Mouse (Mus musculus) regulatory T cell (primary cell): ENCODE results near the gene Gm20696.

Source experiments
- in situ Hi-C: fragments of 300-600 bp; cut with MboI, MseI; formaldehyde crosslinking; loops from one replicate; pipeline ENCODE4 v1.15.1; 2025; ENCODE audit warnings: high pct_unique_total_duplicates

Gene Gm20696

DNA sequence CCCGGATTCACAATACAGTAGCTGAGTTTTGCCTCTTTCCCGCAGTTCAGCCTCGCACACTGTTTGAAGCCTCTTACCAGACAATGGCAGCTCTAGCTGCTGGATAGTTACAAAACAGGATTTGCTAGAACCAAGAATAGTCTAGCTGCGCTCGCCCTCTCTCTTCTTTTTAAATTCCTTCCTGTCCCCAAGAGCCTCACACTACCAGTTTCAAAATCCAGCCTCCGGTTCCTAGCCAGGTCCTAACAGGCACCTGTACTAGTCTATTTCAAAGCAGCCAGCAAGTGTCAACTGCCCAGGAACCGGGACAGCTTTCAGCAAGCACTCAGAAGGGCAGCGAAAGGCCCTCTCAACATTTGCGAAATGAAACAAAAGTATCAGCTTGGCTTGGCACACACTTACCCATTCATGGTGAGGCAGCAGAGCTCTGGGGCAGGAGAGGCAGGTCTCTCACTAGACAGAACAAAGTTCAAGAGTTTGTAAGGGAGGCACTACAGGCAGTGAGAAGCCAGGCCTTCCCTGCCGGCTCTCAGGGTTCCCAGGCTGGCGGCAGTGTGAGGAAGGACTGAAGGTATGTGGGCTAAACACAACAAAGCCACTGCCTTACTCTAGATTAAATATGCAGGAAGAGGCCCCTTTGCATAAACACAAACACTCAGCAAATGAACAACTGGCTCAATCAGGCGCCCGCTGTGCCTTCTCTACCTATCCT, 400.5 kb downstream of the Gm20696 start:
- in situ Hi-C loops: loop anchor here (10.0 kb wide), 1 partner anchor 169 kb away; no protein-coding TSS in a partner anchor

DNA sequence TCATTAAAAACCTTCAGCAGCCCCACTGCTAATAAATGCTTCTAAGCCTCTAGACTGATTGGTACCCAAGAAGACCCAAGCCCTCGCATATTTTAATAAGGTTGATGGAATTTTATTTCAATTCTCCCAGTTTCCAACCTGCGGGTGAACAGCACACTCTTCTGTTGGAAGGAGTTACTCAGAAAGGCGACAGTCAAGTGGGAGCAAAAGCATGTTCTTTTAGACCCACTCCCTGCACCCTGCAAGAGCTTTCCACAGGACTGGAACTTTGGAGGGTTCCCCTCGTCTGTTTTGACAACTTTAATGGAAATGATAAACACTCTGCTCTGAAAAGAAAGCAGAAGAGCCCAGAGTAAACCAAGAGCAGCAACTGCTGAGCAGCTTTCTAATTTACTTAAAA, 401.4 kb downstream of the Gm20696 start:
- in situ Hi-C loops: loop anchor here (10.0 kb wide), 1 partner anchor 170 kb away; no protein-coding TSS in a partner anchor

DNA sequence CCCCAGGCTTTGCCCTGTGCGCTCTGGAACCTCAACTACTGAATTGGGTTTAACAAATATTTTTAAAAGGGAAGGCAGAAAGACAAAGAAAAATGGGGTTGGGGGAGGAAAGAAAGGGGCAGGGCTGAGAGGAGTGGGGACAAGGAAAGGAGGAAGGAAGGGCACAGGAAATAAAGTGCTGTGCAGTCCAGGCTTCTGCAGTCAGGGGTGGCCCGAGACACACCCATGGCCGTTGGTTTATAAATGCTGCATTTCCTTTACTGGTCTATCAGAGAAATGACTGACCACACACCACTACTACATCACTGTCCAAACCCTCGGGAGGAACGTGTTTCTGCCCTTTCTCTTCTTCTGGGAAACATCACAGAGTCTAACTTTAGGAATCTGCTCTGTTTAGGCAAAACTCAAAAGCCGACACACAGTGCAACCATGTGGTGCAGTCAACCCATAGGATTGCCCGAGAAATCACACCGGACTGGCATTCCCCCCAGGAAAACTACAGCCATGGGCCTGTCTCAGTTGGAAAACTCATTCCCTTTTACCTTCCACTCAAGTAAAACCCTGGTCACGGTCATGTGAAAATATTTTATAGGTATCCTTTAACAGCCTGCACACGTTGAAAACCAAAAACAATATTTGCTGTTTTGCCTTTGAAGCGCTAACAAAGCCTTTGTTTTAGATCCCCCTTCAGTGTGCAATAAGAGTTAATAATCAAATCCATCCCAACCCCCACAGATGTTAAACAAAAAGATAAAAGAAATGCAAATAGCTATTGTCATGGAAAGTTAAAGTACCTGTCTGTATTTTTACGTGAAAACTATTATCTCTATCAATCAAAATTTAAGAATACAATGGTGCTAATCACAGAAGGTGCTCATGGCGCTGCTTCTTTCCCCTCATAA, 402.2 kb downstream of the Gm20696 start:
- in situ Hi-C loops: loop anchor here (10.0 kb wide), 1 partner anchor 170 kb away; no protein-coding TSS in a partner anchor

DNA sequence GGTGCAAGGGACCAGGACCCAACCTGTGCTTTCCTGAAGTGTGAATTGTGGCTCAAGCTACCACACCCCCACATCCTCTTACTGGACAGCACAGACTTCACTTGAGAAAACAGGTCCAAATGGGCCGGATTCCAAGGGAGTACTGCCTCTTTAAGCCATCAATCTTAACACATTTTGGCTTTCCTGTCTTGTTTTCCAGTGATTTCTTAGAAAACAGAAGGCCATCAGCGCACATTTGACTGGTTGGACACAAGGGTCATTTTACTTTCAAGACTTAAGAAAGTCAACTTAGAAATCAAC, 402.8 kb downstream of the Gm20696 start:
- in situ Hi-C loops: loop anchor here (10.0 kb wide), 1 partner anchor 171 kb away; no protein-coding TSS in a partner anchor

DNA sequence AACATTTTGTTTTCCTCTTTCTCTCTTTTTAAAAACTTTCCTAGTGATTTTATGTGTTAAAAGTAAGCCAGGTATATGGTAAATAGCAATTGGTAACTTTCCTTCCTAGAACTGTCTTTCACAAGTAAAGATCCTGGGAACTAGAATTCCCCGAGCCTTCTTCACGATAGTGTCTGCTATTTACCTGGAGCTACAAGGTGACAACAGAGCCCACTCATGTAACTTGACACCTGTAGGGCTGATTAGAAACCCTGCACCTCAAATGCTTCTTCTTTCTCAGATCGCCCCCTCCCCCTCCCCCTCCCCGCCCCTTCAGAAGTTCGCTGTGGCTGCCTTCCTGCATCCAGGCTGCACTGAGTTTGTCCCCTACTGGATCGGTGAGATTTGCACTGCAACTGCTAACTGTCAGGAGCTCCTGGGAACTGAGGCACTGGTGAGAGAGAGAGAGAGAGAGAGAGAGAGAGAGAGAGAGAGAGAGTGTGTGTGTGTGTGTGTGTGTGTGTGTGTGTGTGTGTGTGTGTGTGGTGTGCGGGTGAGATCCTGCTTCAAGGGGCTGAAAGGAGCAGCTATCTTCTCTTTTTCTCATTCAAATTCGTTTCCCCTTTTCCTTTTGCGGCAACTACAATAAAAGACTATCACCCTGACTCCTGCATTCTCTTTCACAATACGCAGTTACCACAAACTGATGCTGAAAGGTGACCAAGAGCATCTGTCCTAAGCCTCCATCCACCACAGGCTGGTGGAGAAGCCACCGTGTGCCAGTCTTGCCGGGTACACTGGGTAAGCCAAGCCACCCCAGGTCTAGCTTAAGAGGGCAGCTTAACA, 403.3 kb downstream of the Gm20696 start:
- in situ Hi-C loops: loop anchor here (10.0 kb wide), 1 partner anchor 172 kb away; no protein-coding TSS in a partner anchor

DNA sequence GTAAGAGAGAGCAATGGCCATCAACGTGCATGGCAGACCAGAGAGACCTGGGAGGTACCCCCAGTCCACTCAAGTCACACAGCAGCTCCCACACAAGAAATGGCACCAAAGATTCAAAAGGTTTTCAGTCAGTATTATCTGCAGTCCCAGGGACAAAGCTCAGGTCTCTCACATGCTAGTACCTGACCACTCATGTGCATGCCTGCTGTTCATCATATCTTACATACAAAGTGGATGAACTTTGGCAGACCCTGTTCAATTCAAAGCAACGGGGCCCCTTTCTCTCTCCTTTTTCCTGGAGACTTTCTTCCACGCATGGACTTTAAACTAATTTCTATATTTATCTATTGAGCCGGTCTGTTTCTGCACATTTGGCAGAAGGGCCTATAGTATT, 404.9 kb downstream of the Gm20696 start:
- in situ Hi-C loops: loop anchor here (10.0 kb wide), 1 partner anchor 173 kb away; no protein-coding TSS in a partner anchor

DNA sequence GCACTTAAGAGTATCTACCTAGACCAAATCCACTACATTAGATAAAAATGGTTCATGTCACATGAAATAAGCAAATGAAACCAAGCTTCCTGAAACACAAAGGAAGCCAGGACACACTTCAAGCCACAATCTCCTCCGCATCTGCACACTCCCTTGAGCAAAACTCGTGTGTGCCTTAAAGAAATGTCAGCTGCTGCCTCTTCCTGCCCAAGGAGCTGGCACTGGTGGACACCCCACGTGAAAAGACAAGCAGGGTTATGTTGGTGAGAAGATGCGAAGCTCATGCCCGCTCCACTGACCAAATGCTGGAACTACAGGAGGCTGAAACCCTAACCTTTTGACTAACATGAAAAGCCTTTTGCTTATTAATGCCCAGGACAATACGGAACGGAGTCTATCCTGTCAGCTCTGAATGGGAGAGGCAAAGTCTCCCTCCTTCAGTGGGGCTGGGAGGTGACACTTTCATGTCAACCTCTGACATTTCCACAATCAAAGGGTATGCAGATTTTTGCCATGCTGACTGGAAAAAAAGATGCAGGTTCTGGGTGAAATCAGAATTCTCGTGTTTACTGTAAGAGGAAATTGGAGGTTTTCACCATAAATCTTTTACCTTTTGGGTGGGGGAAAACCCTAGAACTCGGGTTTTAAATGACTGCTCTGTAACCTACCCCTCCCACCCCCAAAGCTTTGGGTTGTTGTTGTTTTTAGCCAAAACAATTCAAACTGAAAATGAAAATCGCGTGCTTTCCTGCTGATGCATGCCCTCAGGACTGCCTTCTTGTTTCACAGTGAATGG, 405.5 kb downstream of the Gm20696 start:
- in situ Hi-C loops: loop anchor here (10.0 kb wide), 1 partner anchor 174 kb away; no protein-coding TSS in a partner anchor

DNA sequence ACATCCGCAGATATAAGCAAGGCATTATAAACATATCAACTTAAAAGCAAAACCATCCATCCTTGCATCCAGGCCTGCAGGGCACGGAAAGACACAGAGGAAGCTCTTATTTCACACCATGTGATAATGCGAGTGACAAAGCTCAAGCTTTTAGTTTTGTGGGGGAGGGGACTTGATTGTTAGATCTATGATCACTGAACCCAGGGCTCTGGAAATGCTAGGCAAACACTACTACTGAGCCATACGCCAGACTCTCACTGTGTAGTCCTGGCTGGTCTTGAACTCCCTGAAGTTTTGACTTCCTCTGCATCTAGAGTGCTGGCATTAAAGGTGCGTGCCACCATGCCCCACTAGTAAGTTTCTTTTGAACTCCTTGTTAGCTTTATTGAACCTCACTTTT, 408.3 kb downstream of the Gm20696 start:
- in situ Hi-C loops: loop anchor here (5.0 kb wide), 1 partner anchor 119 kb away; no protein-coding TSS in a partner anchor

DNA sequence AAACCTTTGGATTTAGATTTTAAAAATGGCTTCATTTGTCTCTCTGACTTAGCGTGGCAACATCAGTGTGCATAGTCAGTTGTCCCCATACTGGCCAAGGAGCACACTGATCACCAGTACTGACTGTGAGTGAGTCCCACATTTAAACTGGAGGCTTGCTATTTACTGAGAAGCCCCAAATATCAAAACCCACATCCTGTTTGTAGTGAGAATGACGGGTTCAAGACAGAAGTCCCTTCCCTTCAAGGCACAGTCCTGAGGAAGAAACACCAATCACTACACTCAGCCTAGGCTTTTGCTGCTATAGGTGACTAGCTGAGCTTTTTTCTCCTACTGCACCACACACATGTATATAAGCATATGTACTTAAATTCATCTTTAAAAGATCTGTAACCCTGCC, 408.9 kb downstream of the Gm20696 start:
- in situ Hi-C loops: loop anchor here (5.0 kb wide), 1 partner anchor 120 kb away; no protein-coding TSS in a partner anchor

DNA sequence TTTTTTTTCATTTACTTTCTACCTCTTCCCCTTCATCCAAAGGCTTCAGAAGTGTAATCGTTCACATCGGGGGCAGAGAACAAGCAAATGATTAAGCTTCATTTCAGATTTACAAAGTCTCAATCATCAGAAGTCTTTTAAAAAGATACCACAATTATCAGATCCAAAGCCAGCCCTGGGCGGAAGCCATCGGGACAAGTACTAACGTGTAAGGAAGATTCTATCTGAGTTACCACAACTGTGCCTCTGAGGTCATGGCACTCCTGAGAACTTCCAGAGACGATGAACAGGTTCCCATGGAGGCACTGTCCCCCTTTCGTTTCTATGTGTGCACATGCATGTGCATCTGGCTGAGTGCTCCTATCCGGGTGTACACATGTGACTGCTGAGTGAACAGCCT, 413.3 kb downstream of the Gm20696 start:
- in situ Hi-C loops: no loop called here

DNA sequence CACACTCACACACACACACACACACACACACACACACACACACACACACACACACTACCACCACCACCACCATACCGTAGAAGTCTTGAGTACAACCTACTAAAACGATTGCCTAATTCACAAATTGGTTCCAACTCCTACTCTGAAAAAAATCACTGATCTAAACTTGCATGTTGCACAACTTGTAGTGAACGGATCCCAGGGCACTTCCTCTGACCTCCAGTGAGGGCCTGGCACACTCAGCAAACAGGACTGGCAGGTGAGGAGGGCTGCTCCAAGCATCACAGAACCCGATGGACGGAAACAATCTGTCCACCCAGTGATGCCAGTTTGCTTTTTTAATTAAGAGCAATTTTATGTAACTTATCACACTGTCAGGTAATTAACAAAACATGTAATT, 413.8 kb downstream of the Gm20696 start:
- in situ Hi-C loops: no loop called here

DNA sequence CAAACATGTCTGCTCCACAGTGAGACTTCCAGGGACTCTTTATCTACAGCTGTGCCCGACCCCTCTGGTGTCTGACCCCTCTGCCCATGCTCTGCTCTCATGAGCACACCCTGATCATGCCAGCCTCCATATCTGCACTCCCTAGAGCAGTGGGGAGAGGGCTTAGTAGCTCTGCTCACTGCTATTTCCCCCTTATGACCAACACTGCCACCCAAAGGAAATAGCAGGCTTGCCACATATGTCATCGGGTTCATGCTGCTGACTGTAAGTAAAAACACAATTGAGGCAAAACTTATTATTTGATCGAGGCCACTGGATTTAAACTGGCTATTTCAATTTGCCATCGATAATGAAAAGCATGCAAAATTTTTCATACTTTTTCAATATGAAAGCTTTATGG, 414.7 kb downstream of the Gm20696 start:
- in situ Hi-C loops: no loop called here

DNA sequence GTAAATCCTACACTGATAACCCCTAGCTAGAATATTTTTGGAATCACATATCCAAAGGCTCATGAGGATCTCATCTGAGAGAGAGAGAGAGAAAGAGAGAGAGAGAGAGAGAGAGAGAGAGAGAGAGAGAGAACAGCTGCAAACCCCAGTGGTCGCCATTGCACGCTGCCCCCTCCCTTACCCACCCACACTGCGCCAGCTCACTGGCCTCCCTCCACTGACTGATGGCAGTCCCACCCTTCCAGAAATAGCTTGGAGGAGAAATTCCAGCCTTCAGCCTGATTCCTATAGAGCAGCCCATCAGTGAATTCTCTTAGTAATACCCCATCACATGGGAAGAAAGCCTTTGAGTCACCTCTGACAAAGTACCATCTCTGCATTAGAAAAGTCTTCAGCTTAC, 415.4 kb downstream of the Gm20696 start:
- in situ Hi-C loops: no loop called here

DNA sequence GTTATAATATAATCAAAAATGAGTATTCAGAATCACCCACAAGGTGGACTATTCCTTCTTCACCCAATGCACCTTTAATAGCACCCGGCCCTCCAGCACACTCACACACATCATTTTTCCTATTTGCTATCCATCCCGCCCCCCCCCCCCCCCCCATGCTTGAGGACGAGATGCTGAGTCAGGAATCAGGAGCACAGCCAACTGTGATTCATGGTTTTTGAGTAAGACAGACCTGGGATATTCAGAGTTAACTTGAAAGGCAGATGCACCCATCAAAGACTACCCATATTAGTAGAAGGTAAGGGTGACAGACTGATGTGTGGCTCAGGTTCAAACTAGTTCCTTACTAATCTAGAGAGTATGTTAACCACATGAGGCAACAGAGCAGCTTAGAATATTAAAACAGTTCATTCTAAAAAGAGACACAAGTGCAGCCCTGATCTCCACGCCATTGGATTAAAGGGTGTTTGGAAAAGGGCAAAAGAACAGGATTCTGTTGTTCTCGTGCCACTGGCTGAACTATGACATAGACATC, 417.0 kb downstream of the Gm20696 start:
- in situ Hi-C loops: no loop called here

DNA sequence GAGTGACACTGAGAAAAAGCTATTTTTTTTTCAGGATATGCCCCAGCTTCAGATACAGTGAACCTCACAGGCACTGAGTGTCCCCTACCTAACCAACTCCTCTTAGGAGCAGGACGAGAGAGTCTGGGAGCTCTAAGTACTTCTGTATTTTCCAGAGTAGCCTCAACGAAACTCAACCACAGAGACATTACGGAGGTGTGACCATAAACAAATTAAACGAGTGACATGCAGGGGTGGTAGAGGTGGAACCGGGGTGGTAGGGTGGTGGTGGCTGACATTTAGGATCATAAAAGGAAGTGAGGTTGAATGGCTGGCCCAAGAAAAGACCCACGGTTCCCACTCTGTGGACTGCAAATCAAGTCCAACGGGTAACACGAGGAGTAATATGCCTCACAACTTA, 418.2 kb downstream of the Gm20696 start:
- in situ Hi-C loops: no loop called here

DNA sequence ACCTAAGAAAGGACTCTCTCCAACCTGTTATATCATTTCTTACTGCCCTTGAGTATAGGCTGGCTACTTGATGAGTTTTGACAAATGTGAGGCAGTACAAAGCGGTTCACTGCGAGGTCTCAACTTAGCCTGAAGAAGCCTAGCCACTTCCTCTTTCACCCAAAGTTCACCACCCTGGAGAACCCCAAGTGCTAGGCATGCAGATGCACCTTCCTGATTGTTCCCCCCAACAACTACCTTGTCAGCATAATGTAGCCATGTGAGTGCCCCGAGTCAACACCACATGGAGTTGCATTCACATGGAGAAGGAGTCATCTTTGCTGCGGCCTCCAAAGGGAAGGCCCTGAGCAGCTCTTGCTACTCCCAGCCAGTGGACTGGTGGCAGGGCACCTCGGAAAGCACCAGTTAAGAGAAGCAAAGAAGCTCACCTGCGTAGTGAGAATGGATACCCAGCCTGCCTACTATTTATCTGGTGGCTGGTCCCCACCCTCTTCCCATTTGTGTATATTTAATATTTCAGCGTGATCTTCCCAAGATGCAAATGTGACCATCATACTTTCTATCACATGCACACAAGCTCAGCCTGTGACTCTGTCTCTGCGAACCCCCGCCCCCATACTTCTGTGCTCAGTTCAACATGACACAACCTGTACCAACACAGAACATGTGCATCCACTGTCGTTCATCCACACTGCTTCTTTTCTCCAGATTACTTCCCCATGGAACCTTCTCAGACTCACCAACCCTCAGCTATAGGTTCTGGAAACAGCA, 424.8 kb downstream of the Gm20696 start:
- in situ Hi-C loops: no loop called here

DNA sequence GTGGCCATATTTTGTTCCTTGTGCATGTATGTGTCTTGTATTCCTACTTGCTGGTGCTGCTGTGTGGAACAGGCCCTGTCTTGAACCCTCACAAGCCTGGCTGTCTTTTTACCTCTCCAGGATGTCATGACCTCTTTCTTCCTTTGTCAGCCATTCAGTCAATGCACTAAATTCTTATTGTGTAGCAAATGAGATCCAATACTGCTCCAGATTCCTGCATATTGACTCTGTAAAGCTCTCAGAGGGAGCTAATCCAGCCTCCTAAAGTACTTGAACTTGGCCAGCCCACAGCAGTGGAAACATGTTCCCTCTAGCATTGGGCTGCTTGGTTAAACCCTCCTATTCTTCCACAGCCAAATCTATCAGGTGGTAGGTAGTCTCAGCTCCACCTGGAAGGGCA, 425.8 kb downstream of the Gm20696 start:
- in situ Hi-C loops: no loop called here

DNA sequence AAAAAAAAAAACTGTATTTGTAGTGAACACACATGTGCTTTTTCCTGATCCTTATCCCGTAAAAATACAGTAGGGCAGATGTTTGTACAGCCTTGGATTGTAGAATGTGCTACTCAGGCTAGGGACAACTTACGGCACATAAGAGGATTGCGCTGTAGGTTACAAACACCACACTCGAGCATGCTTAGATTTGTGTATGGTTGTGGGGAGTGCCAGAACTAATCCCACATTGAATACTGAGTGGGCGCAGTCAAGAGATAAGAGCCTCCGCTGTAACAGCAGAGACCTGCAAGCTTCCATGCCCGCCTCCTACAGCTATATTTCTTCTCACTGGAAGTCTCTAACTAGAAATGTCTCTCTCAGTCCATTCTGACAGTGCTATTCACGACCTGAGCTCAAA, 431.0 kb downstream of the Gm20696 start:
- in situ Hi-C loops: no loop called here

DNA sequence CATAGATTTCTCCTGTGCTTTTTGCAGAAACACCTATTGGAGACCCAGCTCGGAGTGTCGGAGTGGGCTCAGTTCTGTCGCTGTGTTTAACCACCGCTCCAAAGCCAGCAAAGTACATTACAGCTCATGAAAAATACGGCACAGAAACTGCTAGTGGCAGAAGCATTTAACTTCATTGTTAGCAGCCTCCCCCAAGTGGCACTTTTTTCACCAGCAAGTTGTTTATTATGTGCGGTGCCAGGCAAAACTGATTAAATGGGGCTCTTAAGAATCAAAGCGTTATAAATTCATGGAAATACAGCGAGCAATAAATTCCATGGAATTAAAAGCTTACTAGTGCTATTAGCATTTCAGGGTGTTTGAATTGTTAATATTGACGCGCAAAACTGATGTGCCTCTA, 433.2 kb downstream of the Gm20696 start:
- in situ Hi-C loops: no loop called here

DNA sequence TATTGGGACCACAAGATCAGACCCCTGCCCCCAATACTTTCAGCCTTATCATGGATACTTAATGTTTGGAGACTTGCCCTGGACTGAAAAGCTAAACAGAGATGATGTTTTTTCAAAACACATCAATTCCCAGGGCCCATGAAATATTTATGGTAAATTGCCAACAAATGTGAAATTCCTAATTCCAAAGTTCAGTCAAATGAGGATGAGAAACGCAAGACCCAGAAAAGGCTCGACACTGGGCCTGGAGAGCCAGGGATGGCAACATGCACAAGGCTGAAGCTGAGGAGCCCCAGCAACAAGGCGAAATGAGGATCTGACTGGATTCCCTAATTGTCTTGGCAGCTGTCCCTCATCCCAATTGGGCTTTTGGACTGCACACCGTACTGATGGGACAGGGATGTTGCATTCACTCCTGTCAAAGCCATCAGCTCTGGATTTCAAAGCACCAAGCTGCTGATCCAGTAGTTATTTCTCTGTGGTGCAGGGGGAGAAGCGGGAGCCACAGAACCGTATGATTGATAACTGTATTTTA, 438.2 kb downstream of the Gm20696 start:
- in situ Hi-C loops: no loop called here
